Mouse (Mus musculus): ENCODE data around the gene Dffa.
"Not testable (repeated sequence)": the region's sequence is repeated elsewhere in the genome, so short reads cannot be mapped to it uniquely, and the experiment has no call there.

The Dffa gene

DNA sequence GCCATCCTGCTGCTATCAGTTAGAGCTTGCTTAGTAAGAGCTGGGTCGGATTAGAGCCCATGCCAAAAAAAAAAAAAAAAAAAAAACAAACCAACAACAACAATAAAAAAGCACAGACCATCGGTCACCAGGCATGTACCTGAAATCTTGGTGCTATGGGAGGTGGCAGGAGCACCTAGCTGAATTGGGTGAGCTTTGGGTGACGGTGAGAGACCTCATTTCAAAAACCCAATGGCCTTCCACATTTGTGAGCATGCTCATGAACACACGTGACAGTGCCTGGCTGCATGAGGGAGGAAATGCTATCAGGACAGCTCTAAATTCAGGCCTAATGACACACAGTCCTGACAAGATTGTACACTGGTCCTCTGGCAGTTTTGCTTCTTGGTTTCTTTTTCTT, 44.1 kb downstream of the Dffa start:
- no peak for DNase-seq (ENCODE audit: low spot score in 2 of 2)

DNA sequence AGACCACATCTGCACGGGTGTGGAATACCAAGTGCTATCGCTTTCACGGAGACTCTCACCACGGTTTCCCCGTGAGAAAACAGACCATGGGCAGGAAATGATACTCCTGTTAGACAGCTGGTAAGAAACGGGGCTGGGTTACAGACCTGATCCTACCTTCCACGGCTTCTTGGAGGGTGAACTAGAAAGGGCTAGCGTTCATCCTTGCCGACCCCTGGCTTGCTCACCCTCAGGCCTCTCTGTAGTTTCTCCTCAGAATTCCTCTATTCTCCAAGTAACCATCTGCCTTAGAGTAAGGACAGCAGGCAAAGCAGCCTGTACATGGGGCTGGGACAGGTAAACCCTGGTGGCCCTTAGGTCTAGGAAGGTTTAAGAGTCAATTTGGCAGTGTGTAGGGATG, 45.2 kb downstream of the Dffa start:
- no peak for DNase-seq (ENCODE audit: low spot score in 2 of 2)

DNA sequence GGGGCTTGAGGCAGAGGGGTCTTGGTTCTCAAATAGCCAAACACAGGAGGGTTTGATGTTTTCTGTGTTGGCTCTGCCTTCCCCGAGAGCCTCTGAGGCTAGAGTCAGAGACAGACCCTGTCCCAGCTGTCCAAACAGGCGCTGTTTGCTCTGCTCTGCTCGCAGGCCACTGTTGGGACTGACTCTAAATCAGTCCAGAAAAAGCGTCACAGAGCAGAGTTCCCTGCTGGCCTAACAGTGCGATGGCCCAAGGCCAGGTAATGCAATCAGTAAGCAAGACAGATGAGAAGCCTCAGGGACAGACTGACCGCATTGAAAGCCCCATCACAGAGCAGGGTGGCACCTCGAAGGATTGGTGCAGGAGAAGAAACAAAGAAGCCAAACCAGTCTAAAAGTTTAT, 45.7 kb downstream of the Dffa start:
- no peak for DNase-seq (ENCODE audit: low spot score in 2 of 2)

DNA sequence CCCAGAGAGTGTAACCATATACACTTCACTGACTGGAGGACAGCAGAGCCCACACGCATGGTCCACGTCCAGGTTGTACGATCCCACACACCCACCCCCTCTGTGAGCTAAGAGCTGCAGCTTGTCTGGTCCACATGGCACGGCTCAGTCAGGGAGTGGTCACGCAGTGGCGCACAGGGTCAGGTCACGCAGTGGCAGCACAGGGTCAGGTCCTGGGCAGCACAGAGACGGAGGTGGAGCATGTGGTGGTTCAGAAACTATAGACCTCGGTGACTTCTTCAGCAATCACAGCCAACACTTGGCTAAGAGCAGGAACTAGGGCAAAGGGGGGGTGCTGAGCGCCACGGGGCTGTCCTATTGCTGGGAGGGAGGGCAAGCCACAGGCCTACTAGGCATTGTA, 46.3 kb downstream of the Dffa start:
- no peak for DNase-seq (ENCODE audit: low spot score in 2 of 2)

DNA sequence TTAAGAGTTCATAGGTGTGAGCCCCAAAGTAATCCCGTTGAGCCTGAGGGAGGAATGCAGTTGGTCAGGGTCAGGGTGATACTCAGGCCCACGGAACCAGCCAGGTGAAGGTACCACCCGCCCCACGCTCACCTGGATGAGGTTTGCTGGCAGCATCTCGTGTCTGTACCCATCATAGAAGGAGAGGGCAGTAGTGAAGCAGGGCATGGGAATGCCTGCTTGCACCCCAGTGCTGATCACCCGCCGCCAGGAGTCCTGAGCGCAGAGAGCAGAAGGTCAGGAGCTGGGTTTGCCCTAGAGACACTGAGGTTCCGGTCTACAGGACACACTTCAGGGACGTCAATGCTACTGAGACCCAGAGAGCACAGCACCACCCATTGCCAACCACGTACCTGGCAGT, 46.8 kb downstream of the Dffa start:
- no peak for DNase-seq (ENCODE audit: low spot score in 2 of 2)

DNA sequence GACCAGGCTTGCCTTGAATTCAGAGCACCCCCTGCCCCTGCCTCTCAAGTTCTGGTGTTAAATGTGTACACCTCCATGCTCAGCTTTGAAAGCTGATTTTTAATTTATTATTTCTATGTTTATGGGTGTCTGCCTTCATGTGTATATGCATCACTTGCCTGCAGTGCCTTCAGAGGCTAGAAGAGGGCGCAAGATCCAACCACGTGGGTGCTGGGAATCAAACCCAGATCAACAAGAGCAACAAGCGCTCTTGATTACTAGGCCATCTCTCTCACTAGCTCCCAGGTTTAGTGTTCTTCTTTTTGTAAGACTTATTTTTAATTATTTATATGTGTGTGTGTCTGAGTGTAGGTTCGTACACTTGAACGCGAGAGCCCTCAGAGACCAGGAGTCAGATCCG, 50.9 kb downstream of the Dffa start:
- no peak for DNase-seq (ENCODE audit: low spot score in 2 of 2)

DNA sequence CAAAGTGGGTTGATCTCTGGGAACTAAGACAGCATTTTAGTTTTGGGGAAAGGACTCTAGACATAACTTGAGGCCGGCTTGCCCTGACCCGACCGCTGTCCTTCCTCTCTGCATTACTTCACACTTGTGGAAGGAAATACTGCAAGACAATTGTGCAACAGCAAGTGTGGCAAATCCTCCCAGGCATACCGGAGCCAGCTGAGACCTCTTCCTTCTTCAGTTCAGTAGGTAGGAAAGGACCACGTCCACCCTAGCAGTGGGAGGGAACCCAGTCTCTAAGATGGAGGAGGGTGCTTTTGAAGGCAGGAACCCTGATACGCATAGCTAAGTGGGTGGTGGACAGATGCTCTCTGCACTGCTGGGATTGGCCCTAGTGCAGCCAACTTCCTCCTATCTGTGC, 51.8 kb downstream of the Dffa start:
- no peak for DNase-seq (ENCODE audit: low spot score in 2 of 2)

DNA sequence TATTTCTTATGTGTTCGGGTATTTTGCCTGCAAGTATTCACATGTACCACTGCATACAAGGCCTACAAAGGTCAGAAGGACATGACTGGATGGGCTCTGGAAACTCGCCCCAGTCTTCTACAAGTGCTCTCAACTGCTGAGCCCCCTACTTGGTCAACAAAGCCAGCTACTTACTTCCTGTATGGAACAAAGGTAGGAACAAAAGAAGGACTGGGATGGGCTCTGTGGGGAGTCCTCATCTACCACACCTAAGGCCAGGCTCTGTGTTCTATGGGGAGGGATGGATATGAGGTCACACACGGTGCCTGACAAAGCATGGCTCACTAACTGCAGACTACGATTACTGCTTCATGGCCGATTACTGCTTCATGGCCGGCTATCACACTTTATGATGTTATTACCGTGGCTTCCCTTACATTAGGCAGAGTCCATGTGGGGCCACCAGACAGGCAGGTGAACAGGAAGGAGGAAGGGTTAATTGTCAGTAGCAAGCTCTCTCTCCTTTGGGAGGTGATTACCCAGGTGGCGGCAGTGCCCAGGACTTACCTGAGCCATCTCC, 53.5 kb downstream of the Dffa start:
- no peak for DNase-seq (ENCODE audit: low spot score in 2 of 2)

DNA sequence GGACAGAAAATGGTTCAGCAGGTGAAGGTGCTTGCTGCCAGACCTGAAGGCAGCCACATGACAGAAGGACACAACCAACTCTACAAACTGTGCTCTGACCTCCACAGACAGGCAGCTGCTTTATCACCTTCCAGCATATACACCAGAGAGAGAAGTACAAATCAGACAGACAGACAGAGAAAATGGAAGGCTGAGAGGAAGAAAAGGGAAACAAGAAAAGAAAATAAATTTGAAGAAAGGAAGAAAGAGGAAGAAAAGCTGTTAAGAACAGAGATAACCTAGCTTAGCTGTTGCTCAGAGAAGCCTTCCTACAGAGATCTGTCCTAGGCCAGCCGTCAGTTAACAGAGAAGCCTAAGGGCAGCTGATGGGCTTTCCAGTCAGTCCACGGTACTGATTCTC, 55.3 kb downstream of the Dffa start:
- DNase-seq (ENCODE audit: low spot score in 2 of 2) = no peak

DNA sequence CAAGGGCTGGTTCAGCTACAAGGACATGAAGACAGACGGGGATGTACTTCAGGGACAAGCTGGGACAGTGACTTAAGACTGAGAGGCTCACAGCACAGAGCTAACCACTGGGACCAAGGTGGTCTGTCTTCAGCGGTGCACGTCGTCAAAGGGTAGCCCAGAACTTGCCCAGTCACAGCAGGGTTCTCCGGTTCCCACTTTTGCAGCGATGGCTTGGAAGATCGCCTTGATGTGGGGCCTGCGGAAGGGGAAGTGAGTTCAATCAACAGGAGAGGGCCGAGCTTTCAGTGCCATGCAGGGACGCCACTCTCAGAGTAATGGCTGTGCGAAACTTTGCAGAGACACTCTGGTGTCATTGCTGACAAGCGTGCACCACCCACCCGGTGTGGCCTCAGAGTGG, 55.9 kb downstream of the Dffa start:
- DNase-seq (ENCODE audit: low spot score in 2 of 2) = no peak

DNA sequence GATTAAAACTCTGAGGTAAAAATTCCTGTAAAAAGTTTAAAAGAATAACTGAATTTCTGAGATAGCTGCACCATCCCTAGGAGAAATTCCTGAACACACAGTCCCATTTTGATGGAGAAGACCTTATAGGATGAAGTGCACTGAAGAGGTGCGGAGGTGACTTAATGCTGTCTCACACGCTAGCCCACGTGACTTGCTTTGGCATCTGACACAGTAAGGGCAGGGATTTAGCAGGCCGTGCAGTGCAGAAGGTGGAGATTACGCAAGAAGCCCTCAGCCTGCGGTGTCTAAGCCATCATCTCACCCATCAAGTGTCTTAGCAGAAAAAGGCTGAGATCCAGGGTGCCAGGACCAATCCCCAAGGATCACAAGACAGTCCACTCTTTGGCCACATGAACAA, 57.2 kb downstream of the Dffa start:
- no peak for DNase-seq (ENCODE audit: low spot score in 2 of 2)

DNA sequence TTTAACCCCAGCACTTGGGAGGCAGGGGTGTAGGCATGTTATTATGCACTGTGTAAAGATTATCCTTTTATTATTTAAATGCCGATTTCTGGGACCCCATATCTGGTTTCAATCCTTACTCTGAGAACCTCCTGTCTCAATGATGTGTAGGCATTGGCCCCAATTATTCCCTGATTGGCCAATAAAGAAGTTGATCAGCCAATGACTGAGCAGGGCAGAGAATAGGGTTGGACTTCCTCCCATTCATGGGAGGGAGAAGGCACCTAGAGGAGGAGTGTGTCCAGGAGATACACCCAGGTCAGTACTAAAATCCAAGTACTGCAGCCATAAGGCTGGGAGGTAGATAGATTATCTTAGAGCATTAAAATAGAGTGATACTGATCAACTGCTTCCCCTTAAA, 59.2 kb downstream of the Dffa start:
- DNase-seq (ENCODE audit: low spot score in 2 of 2) = no peak

DNA sequence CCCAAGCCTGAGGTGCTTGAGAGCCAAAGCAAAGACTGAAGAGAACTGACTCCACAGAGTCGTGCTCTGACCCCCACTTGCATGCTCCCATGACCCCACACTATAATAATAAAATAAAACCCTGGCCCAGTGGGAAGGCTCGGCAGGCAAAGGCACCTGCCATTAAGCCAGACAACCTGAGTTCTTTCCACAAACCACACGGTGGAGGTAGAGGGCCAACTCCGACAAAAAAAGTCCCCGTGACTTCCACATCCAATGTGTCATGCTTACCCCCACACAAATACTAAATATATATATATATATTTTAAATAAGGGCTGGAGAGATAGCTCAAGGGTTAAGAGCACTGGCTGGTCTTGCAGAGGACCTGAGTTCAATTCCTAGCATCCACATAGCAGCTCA, 60.2 kb downstream of the Dffa start:
- DNase-seq (ENCODE audit: low spot score in 2 of 2) = no peak

DNA sequence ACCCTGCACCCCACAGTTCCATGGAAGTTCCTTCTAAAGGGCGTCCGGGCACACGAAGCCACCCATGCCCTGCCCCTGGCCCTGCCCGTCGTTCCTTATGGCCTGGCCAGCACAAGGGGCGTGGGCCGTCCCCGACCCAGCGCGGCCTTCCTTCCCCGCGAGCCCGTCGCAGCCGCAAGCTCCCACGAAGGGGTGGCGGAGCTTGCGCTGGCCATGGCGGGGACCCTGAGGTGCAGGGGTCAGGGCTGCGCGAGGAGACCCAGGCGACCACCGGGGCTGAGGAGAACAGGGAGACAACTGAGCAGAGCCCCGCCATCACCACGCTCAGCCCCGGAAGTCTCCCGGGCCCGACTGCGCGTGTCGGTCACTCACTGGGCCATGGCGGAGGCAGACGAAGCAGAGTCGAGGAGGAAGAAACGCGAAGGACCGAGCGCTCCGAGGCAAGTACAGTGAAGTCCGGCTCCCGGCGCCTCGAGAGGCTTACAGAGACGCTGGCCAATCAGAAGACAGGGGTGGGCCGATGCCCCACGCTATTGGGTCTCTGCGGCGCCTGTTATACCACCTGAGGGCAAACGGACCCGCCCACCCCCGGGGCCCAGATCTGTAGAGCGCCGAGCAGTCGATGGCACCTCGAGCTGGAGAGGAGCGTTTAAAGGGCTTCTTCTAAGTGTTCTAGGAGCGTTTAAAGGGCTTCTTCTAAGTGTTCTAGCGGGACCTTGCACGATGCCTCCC, 62.4 kb downstream of the Dffa start, which contains the start of gene Pgd:
TSS of gene Pgd (minus strand) at position 557 of the 732 bp plus-strand sequence.
- DNase-seq (ENCODE audit: low spot score in 2 of 2) = peak; percentile 95

DNA sequence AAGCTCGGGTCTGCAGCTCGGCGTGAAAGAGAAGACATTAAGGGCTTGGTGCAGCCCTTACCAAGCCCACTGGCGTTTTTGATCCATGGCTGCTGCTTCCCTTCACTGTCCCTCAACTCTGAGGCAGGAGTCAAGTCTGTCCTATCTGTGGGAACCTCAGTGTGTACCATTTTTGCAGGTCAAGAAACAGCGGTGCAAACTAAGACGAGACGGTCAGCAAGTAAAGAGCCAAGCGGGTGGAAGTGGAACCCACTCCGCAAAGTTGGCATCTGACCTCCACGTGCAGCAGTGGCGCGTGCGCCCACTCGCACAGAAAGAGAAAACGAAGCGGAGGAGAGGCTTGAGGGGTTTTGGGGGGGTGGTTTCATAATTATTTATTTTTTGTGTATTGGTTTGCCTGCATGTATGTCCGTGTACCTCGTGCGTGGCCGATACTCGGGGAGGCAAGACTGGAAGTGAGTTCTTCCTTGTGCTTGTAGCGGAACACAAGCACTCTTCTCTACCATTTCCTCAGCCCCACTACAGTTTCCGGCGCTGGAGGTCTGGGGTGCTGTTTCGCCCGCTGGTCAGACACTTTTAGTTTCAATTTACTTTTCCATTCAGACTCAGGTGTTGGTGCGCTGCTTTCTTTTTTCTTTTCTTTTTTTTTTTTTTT, 63.1 kb downstream of the Dffa start:
- no peak for DNase-seq (ENCODE audit: low spot score in 2 of 2)

DNA sequence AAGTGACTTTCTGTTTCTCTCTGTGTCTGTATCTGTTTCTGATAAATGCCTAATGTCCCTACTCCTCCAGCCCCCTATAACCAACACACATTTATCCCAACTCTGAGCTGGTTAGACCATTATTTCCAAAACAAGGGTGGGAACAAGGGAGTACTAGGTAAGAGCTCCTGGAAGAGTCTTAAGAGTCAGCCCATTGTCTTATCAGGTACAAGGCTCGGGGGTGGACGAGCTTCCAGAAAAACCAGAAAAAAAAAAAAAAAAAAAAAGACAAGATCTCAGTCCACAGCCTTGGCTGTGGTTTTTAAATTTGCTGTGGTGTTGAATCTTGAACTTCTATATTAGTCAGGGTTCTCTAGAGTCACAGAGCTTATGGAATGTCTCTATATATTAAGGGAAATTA, 64.1 kb downstream of the Dffa start:
- no peak for DNase-seq (ENCODE audit: low spot score in 2 of 2)

DNA sequence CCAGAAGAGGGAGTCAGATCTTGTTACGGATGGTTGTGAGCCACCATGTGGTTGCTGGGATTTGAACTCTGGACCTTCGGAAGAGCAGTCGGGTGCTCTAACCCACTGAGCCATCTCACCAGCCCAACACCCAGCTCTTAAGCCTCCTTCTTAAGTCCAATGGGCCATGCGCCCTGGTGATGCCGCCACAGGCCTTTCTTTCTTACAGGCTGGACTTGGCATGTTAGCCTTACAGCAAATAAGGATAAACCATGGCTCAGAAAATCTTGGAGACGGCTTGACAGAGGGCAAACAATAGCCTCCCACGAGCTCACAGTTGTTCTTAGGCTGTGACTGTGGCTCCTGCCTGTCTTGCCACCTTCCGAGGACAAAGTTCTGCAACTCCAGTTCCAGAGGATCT, 66.0 kb downstream of the Dffa start:
- not testable (repeated sequence) for DNase-seq (ENCODE audit: low spot score in 2 of 2)

Data from frontal cortex, postnatal 14 days (tissue).